Mouse (Mus musculus) hindbrain, embryonic 12.5 days (tissue): ENCODE data around the gene Wars2. TPM values are rescaled to one million over a fixed set of nuclear protein-coding genes. Genes with fewer than 3 reads are reported as not detected.

Source experiments
- ATAC-seq: fragments of 200-750 bp; cut with Nextera tagmentation; 2 replicates; pipeline ENCODE4 v1.8.0; 2017; ENCODE audit warnings: moderate TSS enrichment; ENCODE audit not compliant: low FRiP score
- H3K27ac ChIP-seq: fragments of 300-500 bp; sonication (generic); 2 replicates; pipeline ENCODE4 v1.5.1; 2016; ENCODE audit warnings: mild to moderate bottlenecking
- H3K27me3 ChIP-seq: fragments of 300-500 bp; sonication (generic); 2 replicates; pipeline ENCODE4 v1.6.1; 2016; ENCODE audit warnings: mild to moderate bottlenecking
- H3K36me3 ChIP-seq: fragments of 300-500 bp; sonication (generic); 2 replicates; pipeline ENCODE4 v1.6.1; 2016; ENCODE audit warnings: mild to moderate bottlenecking
- H3K4me1 ChIP-seq: fragments of 300-500 bp; sonication (generic); 2 replicates; pipeline ENCODE4 v1.6.1; 2016
- H3K4me2 ChIP-seq: fragments of 300-500 bp; sonication (generic); replicated peaks from 2 replicates; pipeline ENCODE4 v1.6.1; 2016; ENCODE audit warnings: mild to moderate bottlenecking
- H3K4me3 ChIP-seq: fragments of 300-500 bp; sonication (generic); 2 replicates; pipeline ENCODE4 v1.5.1; 2016; ENCODE audit warnings: mild to moderate bottlenecking
- H3K9ac ChIP-seq: fragments of 300-500 bp; sonication (generic); 2 replicates; pipeline ENCODE4 v1.6.1; 2016; ENCODE audit warnings: mild to moderate bottlenecking, moderate library complexity
- H3K9me3 ChIP-seq: fragments of 300-500 bp; sonication (generic); replicated peaks from 2 replicates; pipeline ENCODE4 v1.6.1; 2016; ENCODE audit warnings: mild to moderate bottlenecking
- WGBS: fragments of 180-500 bp; shearing (Covaris S2); methylation state at CpG from one replicate; pipeline ENCODE4 v1.1.7; 2016; 5-methylcytosine and 5-hydroxymethylcytosine counted together
- polyA plus RNA-seq: library from polyadenylated mRNA; unstranded; fragments of >200 nt; fragmentation: Nextera tagmentation; extraction: Ambion mirVana; gene quantifications from 2 replicates; pipeline ENCODE4 v1.2.1, GENCODE M21; 2016

The Wars2 gene
- polyA plus RNA-seq, 1 experiment from 2014 or later = 6.2 TPM

- H3K27ac ChIP-seq = no peak overlapping the region
- H3K36me3 ChIP-seq = peaks cover 3% of the 10 kb centered on the region; the same call in 1 of the 2 replicates
- H3K27me3 ChIP-seq = no peaks in the 10 kb centered on the region
- 46% methylated on average over 14 of the region's 14 CpGs for WGBS
- no peaks in the 10 kb centered on the region for H3K9me3 ChIP-seq
- H3K9ac ChIP-seq = no peak overlapping the region
- H3K4me3 ChIP-seq = no peak overlapping the region
- H3K4me1 ChIP-seq = 0 out of 2 replicates have a peak, but pooled peaks cover 3% of the 10 kb centered on the region
- H3K4me2 ChIP-seq = no peak overlapping the region
- no peak for ATAC-seq
Observed at GRCm38 (mm10) chr3:99211105-99211698, 70.3 kb downstream of the Wars2 start.

GRCm38 (mm10) chr3:99227807-99228206 is 86.9 kb downstream of the Wars2 start:
- Histone ChIP-seq H3K36me3 (no peaks in the 10 kb centered on the region), H3K9me3 (no peaks in the 10 kb centered on the region), H3K9ac (no peak overlapping the region), H3K4me1 (no peaks in the 10 kb centered on the region), H3K27ac (no peak overlapping the region), H3K27me3 (peaks cover 10% of the 10 kb centered on the region; the same call in 1 of the 2 replicates), H3K4me3 (no peak overlapping the region), H3K4me2 (no peak overlapping the region)
- 78% methylated on average over 2 of the region's 2 CpGs for WGBS
- no peak for ATAC-seq

GRCm38 (mm10) chr3:99233393-99234318 is 92.8 kb downstream of the Wars2 start:
- Histone ChIP-seq H3K27ac (no peak overlapping the region), H3K9ac (no peak overlapping the region), H3K4me3 (peak overlapping the region; percentile 14; the same call in 1 of the 2 replicates), H3K4me1 (peaks cover 5% of the 10 kb centered on the region; the same call in 1 of the 2 replicates), H3K9me3 (no peaks in the 10 kb centered on the region), H3K4me2 (peak overlapping the region; percentile 34), H3K27me3 (peaks cover 66% of the 10 kb centered on the region), H3K36me3 (no peaks in the 10 kb centered on the region)
- WGBS = 9% methylated on average over 20 of the region's 20 CpGs
- ATAC-seq = no peak

GRCm38 (mm10) chr3:99234319-99234869 is 93.5 kb downstream of the Wars2 start:
- WGBS = 7% methylated on average over 17 of the region's 17 CpGs
- peak; percentile 51; the same call in 1 of the 2 replicates for ATAC-seq
- H3K9ac ChIP-seq = no peak overlapping the region
- no peaks in the 10 kb centered on the region for H3K9me3 ChIP-seq
- H3K4me3 ChIP-seq = peak overlapping the region; percentile 14; the same call in 1 of the 2 replicates
- H3K36me3 ChIP-seq = no peaks in the 10 kb centered on the region
- peaks cover 73% of the 10 kb centered on the region for H3K27me3 ChIP-seq
- peak overlapping the region; percentile 34 for H3K4me2 ChIP-seq
- H3K27ac ChIP-seq = no peak overlapping the region
- peaks cover 5% of the 10 kb centered on the region; the same call in 1 of the 2 replicates for H3K4me1 ChIP-seq

- Histone ChIP-seq H3K9me3 (no peaks in the 10 kb centered on the region), H3K9ac (no peak overlapping the region), H3K4me2 (no peak overlapping the region), H3K4me1 (peaks cover 5% of the 10 kb centered on the region; the same call in 1 of the 2 replicates), H3K27me3 (peaks cover 82% of the 10 kb centered on the region), H3K27ac (no peak overlapping the region), H3K4me3 (no peak overlapping the region), H3K36me3 (no peaks in the 10 kb centered on the region)
- WGBS = 3% methylated on average over 23 of the region's 23 CpGs
- no peak for ATAC-seq
Observed at GRCm38 (mm10) chr3:99235116-99235803, 94.4 kb downstream of the Wars2 start.

GRCm38 (mm10) chr3:99235804-99236755 is 95.2 kb downstream of the Wars2 start:
- Histone ChIP-seq H3K4me2 (no peak overlapping the region), H3K4me3 (no peak overlapping the region), H3K36me3 (no peaks in the 10 kb centered on the region), H3K9me3 (no peaks in the 10 kb centered on the region), H3K9ac (no peak overlapping the region), H3K4me1 (peaks cover 5% of the 10 kb centered on the region), H3K27me3 (peaks cover 90% of the 10 kb centered on the region), H3K27ac (no peak overlapping the region)
- no peak for ATAC-seq
- 5% methylated on average over 18 of the region's 18 CpGs for WGBS

GRCm38 (mm10) chr3:99238691-99239090 is 97.8 kb downstream of the Wars2 start:
- H3K4me2 ChIP-seq = no peak overlapping the region
- H3K4me1 ChIP-seq = peaks cover 5% of the 10 kb centered on the region
- WGBS = 5% methylated on average over 1 of the region's 1 CpGs
- no peak overlapping the region for H3K27ac ChIP-seq
- H3K4me3 ChIP-seq = no peak overlapping the region
- no peaks in the 10 kb centered on the region for H3K36me3 ChIP-seq
- H3K9me3 ChIP-seq = no peaks in the 10 kb centered on the region
- no peak overlapping the region for H3K9ac ChIP-seq
- no peak for ATAC-seq
- H3K27me3 ChIP-seq = peaks cover 96% of the 10 kb centered on the region

GRCm38 (mm10) chr3:99239301-99240045 is 98.6 kb downstream of the Wars2 start:
- H3K36me3 ChIP-seq = no peaks in the 10 kb centered on the region
- peaks cover 96% of the 10 kb centered on the region for H3K27me3 ChIP-seq
- WGBS = 4% methylated on average over 20 of the region's 20 CpGs
- H3K4me1 ChIP-seq = peaks cover under 1% of the 10 kb centered on the region
- H3K4me2 ChIP-seq = no peak overlapping the region
- H3K9ac ChIP-seq = no peak overlapping the region
- no peak overlapping the region for H3K27ac ChIP-seq
- ATAC-seq = no peak
- H3K4me3 ChIP-seq = no peak overlapping the region
- H3K9me3 ChIP-seq = no peaks in the 10 kb centered on the region

GRCm38 (mm10) chr3:99240213-99240720 is 99.4 kb downstream of the Wars2 start, which contains the start of gene Tbx15:
Gene Tbx15 (plus strand): TSS chr3:99240381.
- H3K27me3 ChIP-seq = peaks cover 96% of the 10 kb centered on the region
- peak within 1 kb of the TSS; percentile 20 for H3K4me3 ChIP-seq
- no peak within 1 kb of the TSS for H3K27ac ChIP-seq
- 2% methylated on average over 20 of the region's 20 CpGs for WGBS
- no peaks in the 10 kb centered on the region; the same call in 1 of the 2 replicates for H3K4me1 ChIP-seq
- H3K9me3 ChIP-seq = no peaks in the 10 kb centered on the region
- no peak for ATAC-seq
- H3K9ac ChIP-seq = no peak within 1 kb of the TSS
- H3K36me3 ChIP-seq = no peaks in the 10 kb centered on the region
- H3K4me2 ChIP-seq = peak within 1 kb of the TSS; percentile 21
